Mouse (Mus musculus) naive thymus-derived CD4-positive, alpha-beta T cell, adult 2 months (primary cell): ENCODE measurements at regions not wholly inside any gene's neighbourhood (a gene's known extent, or its start where the extent isn't known, plus 50 kb on each side); places are given as distances from the start of the nearest gene placed in this dataset.

Experiments used
- DNase-seq: peaks from one replicate; pipeline ENCODE4 v3.0.0-alpha.2; 2011; ENCODE audit warnings: low read depth

DNA sequence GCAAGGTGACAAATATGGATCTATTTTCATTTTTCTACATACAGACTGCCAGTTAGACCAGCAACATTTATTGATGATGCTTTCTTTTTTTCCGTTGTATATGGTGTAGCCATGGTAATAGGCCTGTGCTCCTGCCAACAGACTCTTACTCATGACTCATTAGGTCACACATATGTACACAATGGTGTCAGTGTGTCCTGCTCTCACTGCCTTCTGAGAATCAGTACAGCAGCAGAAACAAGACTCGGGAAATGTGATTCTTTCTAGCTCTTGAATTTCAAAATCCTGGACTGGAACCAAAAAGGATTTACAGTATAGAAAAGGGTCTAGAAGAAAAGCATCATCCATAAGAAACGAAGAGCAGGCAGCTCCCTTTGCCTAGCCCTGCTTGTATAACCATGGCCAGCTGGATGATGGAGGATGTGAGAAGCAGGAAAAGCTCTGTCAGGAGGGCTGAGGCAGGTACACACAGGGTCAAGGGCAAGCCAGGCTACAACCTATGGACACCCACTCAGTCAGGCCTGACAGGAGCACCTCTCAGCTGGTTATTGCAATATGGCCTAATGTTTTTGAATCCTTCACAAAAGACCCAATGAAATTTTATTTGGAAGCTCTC, 132.2 kb downstream of the Tmem17 start:
- no peak for DNase-seq

- DNase-seq, result no peak
Measured at GRCm38 (mm10) chr11:22644877-22645276, 133.0 kb downstream of the Tmem17 start.

DNA sequence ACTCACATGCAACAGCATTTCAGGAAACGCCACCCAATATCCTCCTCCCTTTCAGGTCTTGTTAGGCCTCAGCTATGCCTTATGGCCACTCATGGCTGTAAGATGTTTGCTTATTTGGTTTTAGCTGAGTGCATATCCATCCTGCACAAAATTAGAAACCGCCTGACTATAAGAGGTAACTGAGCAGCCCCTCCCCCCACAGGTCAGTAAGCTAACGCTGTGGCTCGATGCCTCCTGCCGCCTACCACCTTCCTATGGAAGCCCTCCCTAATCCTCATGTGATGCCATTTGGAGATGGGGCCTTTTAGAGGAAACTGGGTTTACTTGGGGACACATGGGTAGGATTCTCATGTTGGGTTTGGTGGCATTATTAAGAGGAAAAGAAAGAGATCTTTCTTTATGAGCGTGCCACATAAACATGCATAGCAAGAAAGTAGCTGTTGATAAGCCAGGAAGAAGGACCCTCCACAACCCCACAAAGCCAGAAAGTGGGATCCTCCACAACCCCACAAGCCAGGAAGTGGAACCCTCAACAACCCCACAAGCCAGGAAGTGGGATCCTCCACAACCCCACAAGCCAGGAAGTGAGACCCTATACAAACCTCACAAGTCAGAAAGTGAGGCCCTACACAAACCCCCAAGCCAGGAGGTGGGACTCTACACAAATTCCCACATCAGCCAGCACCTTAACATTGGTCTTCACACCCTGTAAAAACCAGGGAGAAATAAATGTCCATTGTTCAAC, 134.5 kb downstream of the Tmem17 start:
- no peak for DNase-seq

DNA sequence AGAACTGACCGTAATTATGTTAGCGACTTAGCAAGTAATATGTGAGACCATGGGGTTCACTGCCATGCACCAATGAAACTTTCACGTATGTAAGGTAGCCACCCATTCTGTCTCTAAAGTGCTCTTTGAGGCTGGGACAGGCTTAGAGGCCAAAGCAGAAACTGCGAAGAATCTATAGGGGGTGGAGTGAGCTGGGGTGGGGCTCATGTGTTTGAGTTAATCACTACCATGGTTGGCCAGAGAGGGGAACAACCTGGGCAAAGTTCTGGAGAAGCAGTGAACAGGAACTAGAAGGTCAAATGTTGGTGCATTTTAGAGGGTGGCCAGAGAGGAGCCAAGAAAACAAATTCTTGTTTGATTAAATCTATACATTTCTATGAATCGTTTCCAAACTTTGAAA, 136.4 kb downstream of the Tmem17 start:
- no peak for DNase-seq

DNA sequence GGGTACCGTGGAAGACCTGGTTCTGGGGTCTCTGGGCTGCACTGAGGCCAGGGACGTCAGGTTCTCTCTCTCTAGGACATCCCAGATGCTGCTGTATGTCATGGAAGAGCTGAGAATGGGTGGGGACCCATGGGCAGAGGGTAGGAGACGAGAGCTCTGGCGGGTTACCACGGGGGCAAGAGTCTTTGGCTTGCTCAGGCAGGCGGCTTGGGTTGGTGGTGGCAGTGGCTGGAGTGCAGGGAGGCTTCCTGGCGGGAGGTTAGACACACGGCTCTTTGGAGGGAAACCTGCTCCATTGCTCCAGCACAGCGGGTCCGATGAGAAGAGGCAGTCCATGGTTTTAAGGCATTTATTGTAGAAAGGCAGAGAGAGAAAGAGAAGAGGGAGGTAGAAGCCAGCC, 138.9 kb downstream of the Tmem17 start:
- DNase-seq, result no peak

DNA sequence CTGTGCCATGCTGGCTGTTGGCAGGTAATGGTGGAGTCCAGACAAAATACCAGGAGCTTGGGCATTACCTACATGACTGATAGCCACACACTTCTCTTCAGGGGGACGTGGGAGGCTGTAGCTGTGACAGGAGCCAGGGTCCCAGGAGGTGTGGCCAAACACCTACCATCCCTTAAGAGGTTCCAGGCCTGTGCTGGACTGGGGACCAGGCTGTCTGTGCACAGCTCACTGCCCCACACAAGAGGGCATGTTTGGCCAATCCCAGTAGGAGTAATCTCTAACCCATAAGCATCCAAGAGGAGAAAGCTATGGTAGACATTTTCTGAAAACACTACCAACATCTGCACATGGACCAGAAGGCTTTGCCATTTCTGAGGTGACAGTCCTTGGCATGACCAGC, 139.4 kb downstream of the Tmem17 start:
- DNase-seq, result no peak

DNA sequence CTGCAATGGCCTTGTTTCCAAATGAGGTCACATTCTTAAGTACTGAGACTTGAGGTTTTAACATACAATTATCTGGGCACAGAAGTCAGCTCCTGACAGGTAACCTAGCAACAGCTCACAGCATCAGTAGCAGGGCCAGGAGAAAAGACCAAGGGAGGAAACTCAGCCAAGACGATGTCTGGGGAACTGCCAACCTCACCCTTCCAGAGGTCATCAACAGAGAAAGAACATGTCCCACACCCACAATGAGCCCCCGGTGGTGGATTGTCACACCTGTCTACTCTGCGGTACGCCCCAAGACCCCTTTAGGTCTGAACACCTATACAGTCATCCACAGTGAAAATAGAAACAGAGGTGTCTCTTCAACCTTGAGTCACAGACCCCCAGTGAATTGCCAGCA, 140.0 kb downstream of the Tmem17 start:
- no peak for DNase-seq

- DNase-seq, result no peak
Measured at GRCm38 (mm10) chr11:22652931-22653330, 141.0 kb downstream of the Tmem17 start.

DNA sequence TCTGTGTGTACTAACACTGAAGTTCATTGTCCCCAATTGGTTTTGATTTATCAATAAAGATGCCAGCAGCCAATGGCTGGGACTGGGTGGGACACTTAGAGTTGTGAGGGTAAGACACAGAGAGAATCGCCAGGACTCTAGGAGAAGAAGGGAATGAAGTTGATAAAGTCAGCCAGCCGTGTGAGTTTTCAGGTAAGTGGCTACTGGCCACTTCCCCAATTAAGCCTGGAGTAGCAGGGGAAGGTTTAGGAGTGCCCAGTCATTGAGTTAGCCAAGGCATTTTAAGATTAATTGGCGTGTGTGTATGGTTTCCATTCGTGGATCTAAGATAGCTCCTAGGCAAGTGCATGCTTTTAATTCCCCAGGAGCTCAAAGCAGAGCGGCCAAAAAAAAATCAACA, 141.5 kb downstream of the Tmem17 start:
- DNase-seq, result no peak

- DNase-seq, result no peak
Measured at GRCm38 (mm10) chr11:22657635-22658034, 145.7 kb downstream of the Tmem17 start.

- DNase-seq, result no peak
Measured at GRCm38 (mm10) chr11:22661072-22661471, 149.2 kb downstream of the Tmem17 start.

DNA sequence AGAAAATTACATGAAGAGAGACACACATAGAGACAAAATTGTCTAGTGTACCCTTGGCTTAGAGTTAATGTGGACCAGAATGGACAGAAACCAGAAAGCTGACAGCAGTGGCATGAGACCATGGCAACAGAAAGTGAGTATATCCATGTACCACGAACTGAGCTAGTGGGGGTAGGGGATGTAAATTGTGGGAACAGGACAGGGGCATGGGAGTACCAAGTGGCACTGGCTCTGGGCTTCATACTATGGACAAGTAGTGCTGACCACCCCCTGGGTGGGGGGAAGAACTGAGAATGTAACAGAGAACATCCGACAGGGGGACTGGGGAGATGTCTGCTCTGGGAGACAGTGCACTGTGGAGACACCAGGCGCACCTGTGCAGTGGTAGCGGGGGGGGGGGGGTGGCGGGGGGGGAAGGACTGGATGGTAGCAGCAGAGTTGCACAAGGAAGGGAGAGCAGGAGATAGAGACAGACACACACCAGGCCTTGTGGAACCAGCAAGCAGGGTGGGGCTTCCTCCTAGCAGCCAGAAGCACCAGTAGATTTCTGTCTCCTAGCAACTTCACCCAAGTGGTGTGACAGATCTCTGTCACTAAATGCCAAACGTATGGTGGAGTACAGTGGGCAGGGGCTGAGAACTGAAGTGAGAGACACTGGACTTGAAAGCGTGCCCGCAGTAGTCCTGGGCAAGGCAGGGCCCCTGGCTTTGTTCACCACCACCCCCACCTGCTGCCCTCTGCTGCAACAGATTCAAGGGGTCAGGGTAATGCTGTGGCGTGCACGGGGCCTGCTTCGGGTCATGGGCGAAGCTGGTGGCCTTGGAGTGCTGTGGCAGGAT, 150.0 kb downstream of the Tmem17 start:
- no peak for DNase-seq

DNA sequence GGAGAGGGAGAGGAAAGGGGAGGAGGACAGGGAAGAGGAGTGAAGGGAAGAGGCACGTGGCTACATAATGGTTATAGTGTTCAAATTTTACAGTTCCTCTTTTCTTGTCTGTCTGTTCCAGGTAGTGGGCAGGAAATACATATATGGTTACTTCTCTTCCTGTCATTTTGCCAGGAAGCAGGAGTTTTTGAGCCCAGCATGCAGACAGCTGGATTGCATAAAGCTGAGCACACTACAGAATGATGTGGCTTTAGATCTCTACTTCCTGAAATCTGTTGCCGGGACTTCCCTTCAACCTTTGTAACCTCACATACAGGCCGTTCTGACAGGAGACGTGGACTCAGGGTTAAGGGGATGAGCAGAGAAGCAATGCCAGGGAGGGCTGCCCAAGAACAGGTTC, 154.1 kb downstream of the Tmem17 start:
- DNase-seq, result peak; percentile 51

DNA sequence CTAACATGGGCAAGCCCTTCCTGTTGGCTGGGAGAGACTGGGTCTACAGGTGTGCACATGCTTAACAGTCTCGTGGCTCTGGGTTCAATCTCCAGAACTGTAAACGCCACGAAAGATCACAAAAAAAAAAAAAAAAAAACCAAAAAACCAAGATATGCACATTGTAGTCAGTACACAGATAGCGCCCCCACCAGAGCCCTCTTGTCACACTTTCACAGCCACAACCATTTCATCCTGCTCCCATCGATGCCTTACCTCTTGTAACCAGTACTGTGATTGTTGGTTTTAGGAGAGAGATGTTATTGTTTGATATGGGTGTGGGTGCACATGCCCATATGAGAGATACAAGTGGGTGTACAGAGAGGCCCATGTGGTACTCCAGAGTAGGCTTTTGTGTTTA, 154.5 kb downstream of the Tmem17 start:
- no peak for DNase-seq

GRCm38 (mm10) chr11:22668220-22668619, 156.3 kb downstream of the Tmem17 start:
- no peak for DNase-seq

GRCm38 (mm10) chr11:22669267-22669666, 157.4 kb downstream of the Tmem17 start:
- no peak for DNase-seq

- DNase-seq, result no peak
Measured at GRCm38 (mm10) chr11:22671791-22672490, 160.1 kb downstream of the Tmem17 start.

GRCm38 (mm10) chr11:22675047-22675446, 163.2 kb downstream of the Tmem17 start:
- DNase-seq, result no peak

- DNase-seq, result no peak
Measured at GRCm38 (mm10) chr11:22675754-22676153, 163.9 kb downstream of the Tmem17 start.

GRCm38 (mm10) chr11:22677337-22677736, 165.4 kb downstream of the Tmem17 start:
- DNase-seq, result peak; percentile 67

GRCm38 (mm10) chr11:22684576-22684975, 172.7 kb downstream of the Tmem17 start:
- DNase-seq, result no peak

DNA sequence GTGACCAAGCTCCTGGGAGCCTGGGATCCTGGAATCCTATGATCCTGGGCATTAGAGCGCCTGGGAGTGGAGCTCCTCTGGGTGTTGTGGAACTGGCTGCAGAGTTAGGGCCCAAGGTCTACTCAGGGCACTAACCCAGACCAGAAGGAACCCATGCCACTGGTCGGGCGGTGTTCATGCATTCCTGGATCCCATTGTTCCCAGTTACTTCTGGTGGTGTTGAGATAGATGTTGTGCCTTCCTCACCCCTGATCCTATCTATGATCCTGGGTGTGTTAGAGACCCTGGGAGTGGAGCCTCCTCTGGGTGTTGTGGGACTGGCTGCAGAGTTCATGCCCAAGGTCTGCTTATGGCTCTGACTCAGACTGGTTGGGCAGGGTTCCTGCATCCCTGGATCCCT, 169.9 kb downstream of the B3gnt2 start:
- DNase-seq, result no peak
